ENCODE assay signal across 8 mouse cellular contexts in the genomic region with DNA sequence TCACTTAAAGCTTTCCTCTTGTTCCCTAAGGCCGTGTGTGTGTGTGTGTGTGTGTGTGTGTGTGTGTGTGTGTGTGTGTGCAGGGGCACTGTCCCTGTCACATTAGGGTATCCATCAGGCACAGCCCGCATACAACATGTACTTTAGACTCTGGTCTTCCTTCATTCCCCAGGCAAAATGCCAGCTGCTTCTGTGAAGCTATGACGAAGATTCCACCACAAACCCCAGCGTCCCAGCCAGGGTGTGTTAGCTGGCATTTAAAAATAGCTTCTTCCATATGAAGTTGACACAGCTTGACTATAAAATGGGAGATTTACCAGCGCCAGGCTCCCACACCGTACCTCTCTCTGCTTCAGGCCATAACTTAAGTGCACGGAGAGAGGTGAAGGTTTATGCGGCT.
DNase-seq lines count a peak whose midpoint lies in the region; ATAC-seq and TF ChIP-seq lines count a peak whose summit lies in the region.

No protein-coding gene starts in this region.

- no peaks in the 10 kb centered on the region for H3K27me3 ChIP-seq in forebrain, embryonic 15.5 days
- no peaks in the 10 kb centered on the region for H3K27me3 ChIP-seq in forebrain, embryonic 12.5 days
- no peaks in the 10 kb centered on the region for H3K27me3 ChIP-seq in heart, embryonic 16.5 days (ENCODE audit: control insufficient read depth, insufficient read depth, low read length)
- H3K27me3 ChIP-seq in hindbrain, embryonic 10.5 days (ENCODE audit: insufficient read depth, poor library complexity, severe bottlenecking), result no peaks in the 10 kb centered on the region

- DNase-seq in left cerebral cortex, adult 9 months (ENCODE audit: low spot score in 2 of 2), result peak; percentile 57 to 88
- DNase-seq in right cerebral cortex, adult 18-20 months, result peak; percentile 92
- DNase-seq in cerebellum, adult 11-12 months, result no peak
- no peak for DNase-seq in hindbrain, embryonic 10.5 days (ENCODE audit: low spot score)

- 0 out of 2 replicates have a peak, but pooled peaks have one; percentile 28 for TF ChIP-seq POLR2A in cortical plate, adult 2 months (IDR thresholded peaks at IDR 0.05; ENCODE audit: extremely low read depth, insufficient read depth, low read length)

- H3K27ac ChIP-seq in forebrain, embryonic 15.5 days (replicated peaks), result peak overlapping the region; percentile 57; the same call in 1 of the 2 replicates
- no peak overlapping the region for H3K27ac ChIP-seq in forebrain, embryonic 12.5 days
- peak overlapping the region; percentile 54 for H3K27ac ChIP-seq in cortical plate, adult 2 months (ENCODE audit: insufficient read depth, low read length)
- peak overlapping the region; percentile 78 for H3K27ac ChIP-seq in heart, embryonic 16.5 days (ENCODE audit: low read length)
- H3K27ac ChIP-seq in hindbrain, embryonic 10.5 days, result no peak overlapping the region

- H3K4me1 ChIP-seq in forebrain, embryonic 15.5 days, result no peaks in the 10 kb centered on the region
- H3K4me1 ChIP-seq in forebrain, embryonic 12.5 days, result no peaks in the 10 kb centered on the region
- peaks cover 8% of the 10 kb centered on the region for H3K4me1 ChIP-seq in cortical plate, adult 2 months (ENCODE audit: control insufficient read depth, insufficient read depth, low read length)
- peaks cover 29% of the 10 kb centered on the region for H3K4me1 ChIP-seq in heart, embryonic 16.5 days (ENCODE audit: control insufficient read depth, insufficient read depth, low read length)
- H3K4me1 ChIP-seq in hindbrain, embryonic 10.5 days (replicated peaks), result no peaks in the 10 kb centered on the region

- ATAC-seq in forebrain, embryonic 15.5 days (replicated peaks), result no peak
- no peak for ATAC-seq in forebrain, embryonic 12.5 days (ENCODE audit: low FRiP score)
- ATAC-seq in heart, embryonic 16.5 days (replicated peaks; ENCODE audit: extremely low read depth, insufficient read depth, low FRiP score), result peak; percentile 59

- H3K9me3 ChIP-seq in forebrain, embryonic 15.5 days, result no peaks in the 10 kb centered on the region
- H3K9me3 ChIP-seq in forebrain, embryonic 12.5 days, result no peaks in the 10 kb centered on the region
- H3K9me3 ChIP-seq in heart, embryonic 16.5 days (replicated peaks; ENCODE audit: control insufficient read depth, low read length), result no peaks in the 10 kb centered on the region
- no peaks in the 10 kb centered on the region for H3K9me3 ChIP-seq in hindbrain, embryonic 10.5 days

- no peak overlapping the region for H3K9ac ChIP-seq in forebrain, embryonic 15.5 days (replicated peaks)
- no peak overlapping the region for H3K9ac ChIP-seq in forebrain, embryonic 12.5 days
- H3K9ac ChIP-seq in heart, embryonic 16.5 days (ENCODE audit: low read length), result no peak overlapping the region

- no peak for TF ChIP-seq CTCF in cortical plate, adult 2 months (IDR thresholded peaks at IDR 0.05; ENCODE audit: extremely low read depth, insufficient read depth, low read length)

- no peak overlapping the region for H3K4me3 ChIP-seq in forebrain, embryonic 15.5 days
- H3K4me3 ChIP-seq in forebrain, embryonic 12.5 days (replicated peaks), result no peak overlapping the region
- no peak overlapping the region for H3K4me3 ChIP-seq in cortical plate, adult 2 months (ENCODE audit: insufficient read depth, low read length)
- no peak overlapping the region for H3K4me3 ChIP-seq in heart, embryonic 16.5 days (ENCODE audit: low read length)
- no peak overlapping the region for H3K4me3 ChIP-seq in hindbrain, embryonic 10.5 days

- H3K4me2 ChIP-seq in forebrain, embryonic 15.5 days (replicated peaks), result no peak overlapping the region
- H3K4me2 ChIP-seq in forebrain, embryonic 12.5 days, result no peak overlapping the region
- no peak overlapping the region for H3K4me2 ChIP-seq in heart, embryonic 16.5 days (ENCODE audit: low read depth, low read length)

- no peaks in the 10 kb centered on the region for H3K36me3 ChIP-seq in forebrain, embryonic 15.5 days
- peaks cover 5% of the 10 kb centered on the region for H3K36me3 ChIP-seq in forebrain, embryonic 12.5 days (replicated peaks)
- H3K36me3 ChIP-seq in heart, embryonic 16.5 days (ENCODE audit: control insufficient read depth, insufficient read depth), result no peaks in the 10 kb centered on the region
- peaks cover 17% of the 10 kb centered on the region for H3K36me3 ChIP-seq in hindbrain, embryonic 10.5 days

- WGBS in forebrain, embryonic 15.5 days, result 66% methylated on average over 8 of the region's 8 CpGs
- 93% methylated on average over 8 of the region's 8 CpGs for WGBS in forebrain, embryonic 12.5 days
- 46% methylated on average over 8 of the region's 8 CpGs for WGBS in heart, embryonic 16.5 days
- WGBS in hindbrain, embryonic 10.5 days, result 88% methylated on average over 8 of the region's 8 CpGs

Comparison
In these comparisons a context has a peak if more than half of its experiments do, and no peak if none do; other contexts are left out.
1. H3K27ac ChIP-seq: peak in forebrain, embryonic 15.5 days (single experiment), cortical plate, adult 2 months (single experiment) and heart, embryonic 16.5 days (single experiment); none in forebrain, embryonic 12.5 days (single experiment) and hindbrain, embryonic 10.5 days (single experiment).
2. DNase-seq: peak in left cerebral cortex, adult 9 months (2 of 2) and right cerebral cortex, adult 18-20 months (single experiment); none in cerebellum, adult 11-12 months (single experiment) and hindbrain, embryonic 10.5 days (single experiment).